Mouse (Mus musculus): ENCODE measurements around the gene Sgsm3.
"Not testable (repeated sequence)": the region's sequence is repeated elsewhere in the genome, so short reads cannot be mapped to it uniquely, and the experiment has no call there.

The Sgsm3 gene

DNA sequence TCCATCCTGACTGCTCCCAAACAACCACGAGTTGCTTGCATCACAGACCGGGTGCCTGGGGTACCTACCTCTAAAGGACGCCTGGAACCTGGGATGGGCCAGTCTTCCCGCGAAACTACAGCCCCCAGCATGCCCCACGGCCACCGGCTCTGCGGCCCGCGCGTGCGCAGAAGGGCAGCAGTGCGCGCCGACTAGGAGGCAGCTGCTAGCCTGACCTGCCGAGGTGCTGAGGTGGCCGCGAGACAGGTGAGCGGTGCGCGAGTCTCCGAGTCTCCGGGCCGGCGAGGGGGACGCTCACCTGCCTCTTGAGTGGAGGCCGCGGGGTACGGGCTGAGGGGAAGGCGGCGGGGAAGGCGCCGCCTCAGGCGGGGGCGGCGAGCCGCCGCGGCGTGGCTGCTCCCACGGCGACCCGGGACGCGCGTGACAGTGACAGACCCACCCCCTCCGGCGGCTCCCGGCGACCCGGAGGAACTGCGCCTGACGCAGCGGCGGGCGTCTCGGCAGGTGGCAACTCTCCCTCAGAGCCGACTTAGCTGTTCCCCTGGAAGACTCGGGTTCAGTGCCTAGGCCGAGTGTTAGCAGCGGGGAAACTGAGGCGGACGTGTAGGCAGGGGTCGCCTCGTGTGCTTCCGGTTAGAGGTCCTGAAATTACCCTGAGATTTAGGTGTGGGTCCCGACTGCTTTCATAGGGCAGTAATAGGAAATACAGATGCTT, at the start of gene Sgsm3:
Gene Sgsm3 (plus strand): TSS at position 146 of the 715 bp plus-strand sequence.
- DNase-seq (ENCODE audit: low spot score) = peak; percentile 83

DNA sequence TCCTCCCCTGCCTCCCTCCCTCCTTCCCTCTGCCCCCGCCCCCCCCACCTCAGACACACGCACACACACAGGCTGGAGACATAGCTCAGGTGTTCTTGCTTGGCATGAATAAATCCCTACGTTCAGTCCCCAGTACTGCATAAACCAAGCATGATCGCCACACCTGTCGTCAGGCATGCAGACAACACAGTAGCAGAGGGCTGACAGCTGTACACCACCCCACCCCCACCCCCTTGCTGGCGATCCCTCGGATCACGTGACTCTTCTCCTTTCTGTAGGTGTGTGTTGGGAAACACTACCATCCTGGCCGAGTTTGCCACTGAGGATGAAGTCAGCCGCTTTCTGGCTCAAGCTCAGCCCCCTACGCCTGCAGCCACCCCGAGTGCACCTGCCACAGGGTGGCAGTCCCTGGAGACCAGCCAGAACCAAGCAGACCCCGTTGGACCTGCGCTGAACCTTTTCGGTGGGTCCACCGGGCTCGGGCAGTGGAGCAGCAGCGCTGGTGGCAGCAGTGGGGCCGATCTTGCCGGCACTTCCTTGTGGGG, 48.7 kb upstream of the Sgsm3 start:
- DNase-seq (ENCODE audit: low spot score) = no peak

DNA sequence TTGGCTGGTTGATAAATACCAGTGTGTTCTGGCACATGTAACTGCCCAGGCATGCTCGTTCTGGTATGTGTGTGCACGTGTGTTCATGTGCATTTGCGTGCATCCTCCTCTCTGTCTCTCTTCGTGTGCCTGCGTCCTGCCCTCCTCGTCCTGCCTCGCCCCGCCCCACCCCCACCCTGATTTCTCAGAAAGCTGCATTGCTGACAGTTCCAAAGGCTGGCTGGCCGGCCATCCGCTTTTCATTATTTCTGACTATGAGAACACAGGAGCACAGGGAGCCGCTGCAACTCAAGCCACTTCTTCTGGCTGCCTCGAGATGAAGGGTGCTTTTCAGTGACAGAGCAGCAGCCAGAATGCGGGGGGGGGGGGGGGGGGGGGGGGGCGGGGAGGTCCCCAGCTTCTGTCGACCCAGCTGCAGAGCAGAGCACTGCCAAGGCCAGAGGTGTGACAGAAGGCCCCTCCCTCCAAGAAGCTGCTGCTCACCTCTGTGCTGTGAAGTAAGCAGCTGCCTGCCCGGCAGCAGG, 47.5 kb upstream of the Sgsm3 start:
- DNase-seq (ENCODE audit: low spot score) = no peak

DNA sequence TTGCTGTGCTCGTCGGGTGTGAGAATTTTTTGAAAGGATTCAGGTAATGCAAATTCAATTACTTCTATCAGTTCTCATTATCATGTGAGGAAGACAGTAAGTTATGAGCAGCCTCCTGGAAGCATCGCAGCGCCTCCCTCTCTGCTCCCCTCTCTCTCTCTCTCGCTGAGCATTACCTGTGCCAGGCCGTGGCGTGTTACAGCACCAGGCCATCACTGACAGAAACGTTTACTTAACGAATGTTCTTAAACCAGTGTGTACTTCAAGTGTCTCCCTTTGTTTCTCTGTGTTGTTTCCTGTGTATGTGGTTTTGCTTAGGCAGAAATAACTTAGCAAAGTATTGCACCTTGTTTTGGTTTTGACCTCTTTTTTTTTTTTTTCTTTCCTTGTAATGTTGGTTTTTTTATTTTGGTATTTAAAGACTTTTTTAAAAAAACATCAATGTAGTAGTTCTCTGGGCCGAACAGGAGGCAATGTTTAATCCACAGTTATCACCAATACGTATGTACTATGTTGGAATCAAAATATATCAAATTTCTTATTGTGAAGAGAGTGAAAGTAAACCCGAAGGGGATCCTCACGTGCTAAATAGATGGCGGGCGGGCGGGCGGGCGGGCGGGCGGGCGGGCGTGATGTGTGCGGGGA, 46.8 kb upstream of the Sgsm3 start:
- DNase-seq (ENCODE audit: low spot score) = not testable (repeated sequence)

DNA sequence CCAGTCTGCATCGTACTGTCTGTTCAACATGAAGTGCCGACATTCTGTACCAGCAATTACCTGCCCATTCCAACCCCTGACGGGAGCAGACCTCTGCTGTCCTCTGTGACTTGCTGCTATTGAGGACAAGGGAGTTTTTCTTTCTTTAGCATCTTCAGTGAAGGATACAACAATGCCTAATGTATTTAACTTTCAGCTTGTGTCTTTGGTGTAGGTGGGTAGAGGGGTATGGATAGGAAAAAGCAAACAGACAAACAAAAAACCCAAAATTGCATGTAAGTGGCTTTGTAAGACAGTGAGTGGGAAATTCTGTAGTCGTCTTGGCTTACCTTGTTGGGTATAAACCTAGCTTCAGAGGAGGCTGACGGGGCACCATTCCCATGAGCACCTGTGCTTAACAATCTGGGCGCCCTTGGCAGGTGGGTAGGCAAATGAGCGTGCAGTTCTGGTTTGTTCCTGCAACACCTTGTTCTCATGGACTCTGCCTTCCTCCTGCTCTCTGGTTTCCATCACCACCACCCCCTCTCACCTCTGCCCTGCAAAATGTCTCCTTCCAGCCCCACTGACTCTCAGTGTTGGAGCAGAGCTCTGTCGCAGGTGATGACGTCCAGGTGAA, 46.1 kb upstream of the Sgsm3 start:
- DNase-seq (ENCODE audit: low spot score) = no peak

DNA sequence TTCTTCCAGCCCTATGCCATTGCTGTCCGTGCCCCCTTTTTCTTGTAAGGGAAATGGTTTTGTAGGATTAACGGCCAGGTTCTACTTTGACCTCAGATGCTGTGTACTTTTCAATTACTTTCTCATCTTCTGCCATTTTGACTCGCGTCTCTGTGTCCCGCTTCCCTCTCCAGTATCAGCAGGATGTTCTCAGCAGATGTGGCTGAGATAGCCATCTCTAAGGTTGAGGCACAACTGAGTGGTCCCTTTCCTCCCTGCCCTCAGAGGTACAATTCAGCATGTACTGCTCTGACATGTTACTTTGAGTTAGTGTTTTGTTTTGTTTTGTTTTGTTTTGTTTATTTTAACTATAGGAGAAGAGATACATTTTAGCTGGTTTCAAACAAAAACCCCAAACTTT, 42.7 kb upstream of the Sgsm3 start:
- DNase-seq (ENCODE audit: low spot score) = no peak

GRCm38 (mm10) chr15:80936686-80937085, 40.9 kb upstream of the Sgsm3 start:
- DNase-seq (ENCODE audit: low spot score) = no peak

GRCm38 (mm10) chr15:80938615-80939014, 39.0 kb upstream of the Sgsm3 start:
- DNase-seq (ENCODE audit: low spot score) = no peak

GRCm38 (mm10) chr15:80939401-80939800, 38.2 kb upstream of the Sgsm3 start:
- DNase-seq (ENCODE audit: low spot score) = no peak

GRCm38 (mm10) chr15:80941468-80942040, 36.0 kb upstream of the Sgsm3 start:
- no peak for DNase-seq (ENCODE audit: low spot score)

GRCm38 (mm10) chr15:80945851-80946250, 31.7 kb upstream of the Sgsm3 start:
- peak; percentile 46 for DNase-seq (ENCODE audit: low spot score)

- peak; percentile 85 for DNase-seq (ENCODE audit: low spot score)
Measured at GRCm38 (mm10) chr15:80948145-80949135, 29.1 kb upstream of the Sgsm3 start, which contains the start of gene Adsl. Gene Adsl, plus strand, starts transcription at chr15:80948490.

DNA sequence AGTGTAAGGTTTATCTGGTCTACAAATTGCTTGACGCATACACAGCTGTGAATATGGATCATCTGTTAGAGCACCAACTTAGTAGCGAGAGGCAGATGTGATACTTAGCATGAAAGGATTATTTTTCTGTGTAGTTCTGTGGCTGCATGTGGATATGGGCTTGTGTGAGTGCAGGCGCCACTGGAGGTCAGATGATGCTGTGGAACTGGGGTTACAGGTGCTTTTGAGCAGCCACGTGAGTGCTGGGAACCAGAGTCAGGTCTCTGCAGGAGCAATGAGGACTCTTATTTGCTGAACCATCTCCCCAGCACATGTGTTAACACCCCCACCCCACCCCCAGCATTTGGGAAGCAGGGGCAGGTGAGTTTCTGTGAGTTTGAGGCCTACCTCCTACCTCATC, 28.1 kb upstream of the Sgsm3 start:
- no peak for DNase-seq (ENCODE audit: low spot score)

DNA sequence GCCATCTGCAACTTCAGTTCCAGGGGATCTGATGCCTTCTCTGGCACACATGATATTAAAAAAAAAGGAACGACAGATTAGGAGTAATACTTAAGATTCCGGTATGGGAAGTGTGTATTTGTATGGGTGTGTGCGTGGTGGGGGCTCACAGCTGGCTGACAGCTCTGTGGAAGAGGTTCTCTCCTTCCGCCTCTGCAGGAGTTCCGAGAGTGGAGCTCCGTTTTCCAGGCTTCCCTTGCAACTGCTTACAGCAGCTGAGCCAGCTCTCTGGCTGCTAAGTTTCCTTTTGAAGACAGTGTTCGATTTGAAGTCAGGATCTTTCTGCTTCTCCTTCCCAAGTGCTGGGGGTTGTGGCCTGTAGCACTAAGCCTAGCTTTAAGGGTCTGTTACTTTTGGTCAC, 27.5 kb upstream of the Sgsm3 start:
- no peak for DNase-seq (ENCODE audit: low spot score)

DNA sequence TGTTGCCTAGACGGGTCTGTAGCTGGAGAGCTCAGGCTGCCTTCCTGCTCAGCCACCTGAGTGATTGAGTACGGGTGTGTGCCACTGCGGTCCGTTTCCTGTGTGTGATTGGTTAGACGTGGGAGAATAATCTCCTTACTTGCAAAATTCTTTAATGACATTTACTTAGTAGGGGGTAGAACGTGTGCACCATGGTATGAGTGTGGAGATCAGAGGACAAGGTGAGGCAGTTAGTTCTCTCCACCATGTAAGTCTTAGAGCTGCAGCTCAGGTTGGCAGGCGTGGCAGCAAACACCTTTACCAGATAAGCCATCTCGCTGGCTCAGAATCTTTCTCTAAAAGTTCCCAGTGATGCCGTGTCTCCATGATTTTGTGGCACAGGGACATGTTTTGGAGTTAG, 23.6 kb upstream of the Sgsm3 start:
- DNase-seq (ENCODE audit: low spot score) = no peak

- DNase-seq (ENCODE audit: low spot score) = no peak
Measured at GRCm38 (mm10) chr15:80954861-80955260, 22.7 kb upstream of the Sgsm3 start.

DNA sequence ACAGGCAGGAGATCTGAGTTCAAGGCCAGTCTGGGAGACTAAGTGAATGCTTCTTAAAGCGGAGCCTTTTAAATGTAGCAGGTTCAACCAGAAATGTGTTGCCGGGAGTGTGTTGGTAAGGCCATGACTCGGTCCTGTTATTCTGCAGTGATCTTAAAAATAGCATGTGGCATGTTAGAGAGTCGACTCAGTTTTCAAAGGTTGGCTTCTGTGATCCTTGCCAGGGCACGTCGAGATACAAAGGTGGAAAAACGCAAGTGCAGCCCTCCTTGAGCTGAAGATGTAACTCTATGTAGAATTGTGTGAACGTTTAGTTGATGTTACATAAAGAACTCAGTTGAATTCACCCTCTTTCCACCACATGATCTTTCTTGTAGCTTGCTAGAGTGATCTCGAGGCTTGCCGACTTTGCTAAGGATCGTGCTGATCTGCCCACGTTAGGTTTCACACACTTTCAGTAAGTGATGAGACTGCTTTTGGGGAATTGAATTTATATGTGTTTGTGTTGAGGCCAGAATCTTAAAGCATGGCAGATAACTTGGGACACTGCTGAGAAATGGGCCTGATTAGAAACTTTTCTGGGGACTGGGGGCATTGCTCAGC, 21.6 kb upstream of the Sgsm3 start:
- no peak for DNase-seq (ENCODE audit: low spot score)

DNA sequence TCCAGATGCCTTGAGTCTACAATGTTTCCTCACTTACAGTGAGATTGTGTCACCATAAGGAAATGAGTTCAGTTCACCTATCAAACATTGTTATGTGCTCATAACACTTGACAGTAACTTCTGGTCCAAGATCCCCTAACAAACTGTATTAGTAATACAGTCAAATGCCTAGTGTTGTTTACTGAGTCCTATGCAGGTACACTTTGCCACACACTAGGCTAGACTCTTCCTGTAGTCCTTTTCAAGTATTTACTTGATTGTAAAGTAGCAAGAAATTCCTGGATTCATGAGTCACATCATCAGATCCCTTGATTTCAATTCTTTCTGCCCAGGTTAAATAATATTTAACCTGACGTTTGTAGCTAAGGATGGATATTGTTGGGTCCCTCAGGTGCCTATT, 8.2 kb upstream of the Sgsm3 start:
- no peak for DNase-seq (ENCODE audit: low spot score)

- no peak for DNase-seq (ENCODE audit: low spot score)
Measured at GRCm38 (mm10) chr15:80974311-80974710, 3.3 kb upstream of the Sgsm3 start.

DNA sequence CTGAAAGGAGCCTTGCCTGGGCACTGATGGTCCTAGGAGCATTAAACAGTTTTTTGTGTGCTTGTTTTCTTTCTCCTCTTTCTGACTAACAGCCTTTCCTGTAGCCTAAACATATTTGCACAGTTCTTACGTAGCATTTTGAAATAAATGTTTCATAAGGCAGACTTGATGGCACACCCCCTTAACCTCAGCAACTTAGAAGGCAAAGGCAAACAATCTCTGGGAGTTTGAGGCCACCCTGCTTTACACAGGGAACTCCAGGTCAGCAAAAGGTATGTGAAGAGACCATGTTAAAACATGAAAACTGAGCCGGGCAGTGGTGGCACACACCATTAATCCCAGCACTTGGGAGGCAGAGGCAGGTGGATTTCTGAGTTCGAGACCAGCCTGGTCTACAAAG, 1.9 kb upstream of the Sgsm3 start:
- no peak for DNase-seq (ENCODE audit: low spot score)

DNA sequence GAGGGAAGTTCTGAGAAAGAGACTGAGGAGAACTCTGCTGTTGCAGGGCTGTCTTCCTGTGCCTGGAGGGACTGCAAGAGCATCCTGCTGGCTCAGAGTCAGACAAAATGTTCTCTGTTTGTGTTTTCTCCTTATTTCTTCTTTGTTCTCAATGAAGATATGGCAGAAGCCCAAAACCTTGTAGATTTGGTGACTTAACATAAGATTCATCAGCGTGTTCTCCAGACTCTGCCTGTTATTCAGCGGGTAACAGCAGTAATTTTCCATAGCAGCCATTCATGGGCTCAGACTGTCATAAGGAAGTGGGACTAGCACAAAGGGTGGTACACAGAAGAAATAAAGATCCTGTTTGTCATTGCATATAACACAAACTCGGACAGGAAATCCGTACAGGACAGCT, 2.0 kb downstream of the Sgsm3 start:
- DNase-seq (ENCODE audit: low spot score) = no peak

Data from layer of hippocampus, adult 11-12 months (tissue).